Mouse (Mus musculus) neural tube, embryonic 14.5 days (tissue): ENCODE results near the gene Dusp22. TPM values are rescaled to one million over a fixed set of nuclear protein-coding genes. Genes with fewer than 3 reads are reported as not detected.

ENCODE experiments used
- ATAC-seq: fragments of 200-750 bp; cut with Nextera tagmentation; 2 replicates; pipeline ENCODE4 v1.8.0; 2017; ENCODE audit warnings: low read depth, mild to moderate bottlenecking, moderate TSS enrichment, moderate library complexity
- H3K27ac ChIP-seq: fragments of 300-500 bp; sonication (generic); 2 replicates; pipeline ENCODE4 v1.5.1; 2014; ENCODE audit warnings: low read depth, mild to moderate bottlenecking, control low read depth, low read length, moderate library complexity, mixed read lengths
- H3K27me3 ChIP-seq: fragments of 300-500 bp; sonication (generic); 2 replicates; pipeline ENCODE4 v1.6.1; 2014; ENCODE audit warnings: low read length; ENCODE audit not compliant: control insufficient read depth, insufficient read depth
- H3K36me3 ChIP-seq: fragments of 300-500 bp; sonication (generic); 2 replicates; pipeline ENCODE4 v1.6.1; 2014; ENCODE audit warnings: low read length, mixed read lengths; ENCODE audit not compliant: control insufficient read depth, insufficient read depth
- H3K4me1 ChIP-seq: fragments of 300-500 bp; sonication (generic); 2 replicates; pipeline ENCODE4 v1.6.1; 2014; ENCODE audit warnings: low read length; ENCODE audit not compliant: control insufficient read depth, insufficient read depth
- H3K4me2 ChIP-seq: fragments of 300-500 bp; sonication (generic); 2 replicates; pipeline ENCODE4 v1.6.1; 2014; ENCODE audit warnings: mild to moderate bottlenecking, low read depth, low read length, control low read depth
- H3K4me3 ChIP-seq: fragments of 300-500 bp; sonication (generic); 2 replicates; pipeline ENCODE4 v1.5.1; 2014; ENCODE audit warnings: low read depth, low read length, control low read depth, mixed read lengths
- H3K9ac ChIP-seq: fragments of 300-500 bp; sonication (generic); replicated peaks from 2 replicates; pipeline ENCODE4 v1.6.1; 2014; ENCODE audit warnings: low read depth, mild to moderate bottlenecking, control low read depth, low read length, mixed read lengths
- H3K9me3 ChIP-seq: fragments of 300-500 bp; sonication (generic); 2 replicates; pipeline ENCODE4 v1.6.1; 2016; ENCODE audit warnings: low read length; ENCODE audit not compliant: control insufficient read depth
- WGBS: fragments of 180-500 bp; shearing (Covaris S2); extraction: QIAGEN DNeasy Blood & Tissue Kit; methylation state at CpG from one replicate; pipeline ENCODE4 v1.1.7; 2014; 5-methylcytosine and 5-hydroxymethylcytosine counted together
- polyA plus RNA-seq: library from polyadenylated mRNA; unstranded; fragments of >200 nt; fragmentation: Nextera tagmentation; extraction: Ambion mirVana; gene quantifications from 2 replicates; pipeline ENCODE4 v1.2.1, GENCODE M21; 2014

Dusp22 gene
- polyA plus RNA-seq, 1 experiment from 2014 or later: 34.0 TPM

DNA sequence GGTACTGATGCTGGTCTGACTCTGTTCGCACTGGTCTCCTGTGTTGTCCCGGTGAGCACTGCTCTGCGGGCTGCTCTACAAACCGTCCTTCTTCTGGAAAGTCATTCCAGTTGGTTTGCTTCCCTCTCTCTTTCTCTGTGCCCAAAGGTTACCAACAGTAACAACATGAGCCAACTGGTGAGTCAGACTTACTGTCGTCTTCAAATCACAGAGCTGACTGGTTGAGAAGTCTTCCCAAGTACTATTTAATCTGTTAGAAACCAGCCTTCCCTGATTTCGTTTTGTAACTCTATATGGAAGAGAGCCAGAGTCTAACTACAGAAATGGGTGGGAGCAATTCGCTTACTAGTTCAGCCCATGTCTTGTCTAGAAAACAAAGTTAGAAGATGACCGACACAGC is 5.5 kb downstream of the Dusp22 start:
- Histone ChIP-seq H3K4me3 (no peak overlapping the region), H3K9ac (no peak overlapping the region), H3K4me1 (0 out of 2 replicates have a peak, but pooled peaks cover 2% of the 10 kb centered on the region), H3K4me2 (no peak overlapping the region), H3K27me3 (no peaks in the 10 kb centered on the region), H3K9me3 (no peaks in the 10 kb centered on the region), H3K27ac (no peak overlapping the region), H3K36me3 (no peaks in the 10 kb centered on the region)
- ATAC-seq: no peak
- 95% methylated on average over 8 of the region's 8 CpGs for whole genome bisulfite sequencing

DNA sequence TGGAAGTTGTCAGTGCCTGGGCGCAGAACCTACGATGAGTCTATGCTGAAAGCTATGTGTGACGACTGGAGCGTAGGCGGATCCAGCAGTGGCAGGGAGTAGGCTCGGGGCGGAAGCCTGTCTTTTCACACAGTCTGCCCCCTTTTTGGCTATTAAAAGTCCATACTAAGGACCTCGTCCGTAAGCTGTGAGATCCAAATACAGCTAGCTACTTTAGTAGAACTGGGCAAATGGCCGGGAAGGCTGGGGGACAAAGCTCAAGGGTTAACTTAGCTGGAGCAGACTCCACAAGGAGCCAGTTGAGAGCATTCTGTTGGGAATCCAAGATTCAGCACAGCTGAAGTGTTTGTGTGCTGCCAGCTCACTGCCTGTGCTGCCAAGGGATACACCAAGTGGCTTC is 6.7 kb downstream of the Dusp22 start:
- Histone ChIP-seq H3K9me3 (no peaks in the 10 kb centered on the region), H3K4me3 (no peak overlapping the region), H3K9ac (no peak overlapping the region), H3K27me3 (no peaks in the 10 kb centered on the region), H3K4me1 (no peaks in the 10 kb centered on the region), H3K36me3 (no peaks in the 10 kb centered on the region), H3K27ac (no peak overlapping the region), H3K4me2 (no peak overlapping the region)
- ATAC-seq: no peak
- 93% methylated on average over 10 of the region's 10 CpGs for WGBS

DNA sequence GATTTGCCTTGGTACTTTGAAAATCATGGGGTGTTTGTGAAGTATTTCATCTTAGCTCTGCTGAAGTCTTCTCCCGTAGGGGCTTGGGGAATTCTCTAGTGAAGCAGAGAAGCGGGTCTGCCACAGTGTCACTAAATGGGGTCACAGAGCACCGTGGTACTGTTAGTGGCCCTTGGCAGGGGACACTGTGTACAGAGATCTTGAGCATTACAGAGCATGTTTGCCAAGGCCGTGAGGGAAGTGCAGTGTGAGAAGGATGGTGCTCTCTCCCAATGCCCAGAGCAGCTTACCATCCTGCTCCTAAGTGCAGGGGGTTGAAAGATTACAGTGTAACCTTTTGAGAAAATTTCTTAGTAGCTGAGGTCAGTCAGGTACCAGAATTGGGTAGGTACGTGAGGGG is 8.5 kb downstream of the Dusp22 start:
- H3K9me3 ChIP-seq: no peaks in the 10 kb centered on the region
- WGBS: 93% methylated on average over 5 of the region's 5 CpGs
- H3K27ac ChIP-seq: no peak overlapping the region
- ATAC-seq: no peak
- H3K36me3 ChIP-seq: no peaks in the 10 kb centered on the region
- H3K4me2 ChIP-seq: no peak overlapping the region
- no peak overlapping the region for H3K9ac ChIP-seq
- no peak overlapping the region for H3K4me3 ChIP-seq
- no peaks in the 10 kb centered on the region for H3K27me3 ChIP-seq
- no peaks in the 10 kb centered on the region for H3K4me1 ChIP-seq

DNA sequence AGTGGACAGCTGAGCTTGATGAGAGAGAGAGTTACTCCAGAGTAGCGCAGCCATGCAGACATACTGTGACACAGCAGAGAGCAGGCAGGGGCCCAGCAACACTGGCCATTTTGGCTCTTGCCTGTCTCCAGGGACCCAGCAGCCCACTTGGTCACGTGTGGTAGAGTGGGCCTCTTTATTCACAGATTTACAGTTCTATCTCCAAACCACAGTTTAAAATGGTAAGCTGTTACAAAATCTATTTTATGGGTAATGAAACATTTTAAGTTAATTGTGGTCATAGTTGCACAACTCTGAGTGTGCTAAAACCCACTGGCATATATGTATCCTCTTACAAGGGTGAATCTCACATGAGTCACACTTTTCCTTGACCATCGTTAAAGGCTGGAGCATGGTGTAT is 9.5 kb downstream of the Dusp22 start:
- no peak overlapping the region for H3K27ac ChIP-seq
- no peaks in the 10 kb centered on the region for H3K36me3 ChIP-seq
- H3K27me3 ChIP-seq: no peaks in the 10 kb centered on the region
- H3K9ac ChIP-seq: no peak overlapping the region
- no peak overlapping the region for H3K4me2 ChIP-seq
- H3K9me3 ChIP-seq: no peaks in the 10 kb centered on the region
- H3K4me3 ChIP-seq: no peak overlapping the region
- no peak for ATAC-seq
- 83% methylated on average over 3 of the region's 3 CpGs for WGBS
- no peaks in the 10 kb centered on the region for H3K4me1 ChIP-seq

DNA sequence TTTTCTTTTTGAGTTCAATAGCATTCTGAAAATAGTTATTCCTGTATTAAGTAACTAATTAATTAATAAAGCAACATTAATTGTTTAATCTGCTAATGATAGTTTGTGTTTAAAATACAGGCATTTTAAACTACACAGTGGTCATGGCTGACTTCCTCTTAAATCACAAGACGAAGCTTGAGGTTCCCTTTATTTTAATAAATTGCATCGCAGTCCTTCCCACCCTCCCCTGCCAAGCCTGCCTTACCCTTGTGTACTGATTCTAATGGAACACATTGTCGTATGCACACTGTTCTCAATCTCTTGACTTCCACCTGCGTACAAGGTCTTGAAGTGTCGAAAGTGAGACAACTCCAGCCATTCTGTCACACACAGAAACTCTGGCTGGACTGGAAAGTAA is 14.1 kb downstream of the Dusp22 start:
- 94% methylated on average over 5 of the region's 5 CpGs for WGBS
- Histone ChIP-seq H3K4me2 (no peak overlapping the region), H3K4me1 (no peaks in the 10 kb centered on the region), H3K9me3 (no peaks in the 10 kb centered on the region), H3K4me3 (no peak overlapping the region), H3K36me3 (no peaks in the 10 kb centered on the region), H3K9ac (no peak overlapping the region), H3K27ac (no peak overlapping the region), H3K27me3 (no peaks in the 10 kb centered on the region)
- ATAC-seq: no peak

DNA sequence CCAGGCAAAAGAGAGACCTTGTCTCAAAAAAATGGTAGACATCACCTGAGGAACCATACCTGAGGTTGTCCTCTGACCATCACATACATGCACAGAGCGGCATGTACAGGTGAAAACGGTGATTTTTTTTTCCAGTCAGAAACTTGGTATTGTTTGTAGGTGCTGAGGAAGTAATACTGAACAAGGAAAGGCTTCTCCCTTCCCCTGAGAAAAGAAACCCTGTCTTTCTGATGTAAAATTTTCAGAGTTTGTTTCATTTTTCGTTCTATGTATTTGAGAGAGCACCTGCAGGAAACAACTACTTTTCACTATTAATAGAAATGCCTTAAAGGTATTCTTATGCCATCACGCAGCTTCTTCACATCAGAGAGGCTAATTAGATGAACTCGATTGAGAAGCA is 19.0 kb downstream of the Dusp22 start:
- H3K27me3 ChIP-seq: no peaks in the 10 kb centered on the region
- no peaks in the 10 kb centered on the region for H3K36me3 ChIP-seq
- no peaks in the 10 kb centered on the region for H3K4me1 ChIP-seq
- H3K27ac ChIP-seq: no peak overlapping the region
- 96% methylated on average over 5 of the region's 5 CpGs for WGBS
- H3K4me2 ChIP-seq: no peak overlapping the region
- no peak overlapping the region for H3K4me3 ChIP-seq
- no peaks in the 10 kb centered on the region for H3K9me3 ChIP-seq
- ATAC-seq: no peak
- H3K9ac ChIP-seq: no peak overlapping the region

DNA sequence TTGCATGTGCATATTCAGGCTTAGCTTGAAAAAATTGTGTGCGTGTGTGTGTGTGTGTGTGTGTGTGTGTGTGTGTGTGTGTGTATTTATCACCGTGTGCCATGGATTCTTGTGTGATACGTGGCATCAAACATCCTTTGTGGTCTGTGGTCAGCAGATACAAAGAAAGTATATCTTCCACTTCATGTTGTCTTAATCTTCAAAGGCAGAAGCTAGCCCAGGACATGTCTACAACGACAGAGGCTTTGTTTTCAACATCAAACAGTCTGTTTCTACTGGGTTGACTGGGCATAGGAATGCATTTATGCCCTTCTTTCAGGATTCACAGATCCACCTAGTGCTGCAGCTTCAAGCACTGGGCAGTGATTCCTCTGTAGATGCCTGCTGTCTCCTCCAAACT is 22.1 kb downstream of the Dusp22 start:
- 73% methylated on average over 4 of the region's 4 CpGs for WGBS
- H3K4me3 ChIP-seq: no peak overlapping the region
- ATAC-seq: no peak
- H3K4me2 ChIP-seq: no peak overlapping the region
- no peak overlapping the region for H3K27ac ChIP-seq
- no peaks in the 10 kb centered on the region for H3K4me1 ChIP-seq
- H3K9ac ChIP-seq: no peak overlapping the region
- H3K9me3 ChIP-seq: no peaks in the 10 kb centered on the region
- no peaks in the 10 kb centered on the region for H3K27me3 ChIP-seq
- no peaks in the 10 kb centered on the region for H3K36me3 ChIP-seq

DNA sequence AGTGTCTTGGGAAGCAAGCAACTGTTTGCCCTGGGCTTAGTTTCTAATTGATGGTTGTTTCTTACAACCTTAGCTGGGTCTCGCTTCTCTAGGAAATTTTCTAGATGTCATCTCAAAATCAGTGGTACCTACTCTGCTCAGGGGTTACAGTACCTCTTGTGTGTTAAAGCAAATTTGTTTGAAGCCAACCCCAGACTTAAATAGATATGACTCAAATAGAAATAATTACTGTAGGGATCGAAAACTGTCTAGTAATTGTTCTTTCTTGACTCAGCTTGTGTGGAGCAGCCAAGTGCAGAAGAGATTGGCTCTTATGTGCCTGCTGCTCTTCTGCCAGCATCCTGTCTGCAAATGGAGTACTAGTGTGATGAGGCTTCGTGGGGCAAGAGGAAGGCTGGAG is 22.5 kb downstream of the Dusp22 start:
- no peak overlapping the region for H3K9ac ChIP-seq
- H3K27me3 ChIP-seq: no peaks in the 10 kb centered on the region
- no peaks in the 10 kb centered on the region for H3K9me3 ChIP-seq
- H3K4me3 ChIP-seq: no peak overlapping the region
- H3K4me2 ChIP-seq: no peak overlapping the region
- no peak overlapping the region for H3K27ac ChIP-seq
- H3K36me3 ChIP-seq: no peaks in the 10 kb centered on the region
- H3K4me1 ChIP-seq: no peaks in the 10 kb centered on the region
- WGBS: 90% methylated on average over 3 of the region's 3 CpGs
- no peak for ATAC-seq

DNA sequence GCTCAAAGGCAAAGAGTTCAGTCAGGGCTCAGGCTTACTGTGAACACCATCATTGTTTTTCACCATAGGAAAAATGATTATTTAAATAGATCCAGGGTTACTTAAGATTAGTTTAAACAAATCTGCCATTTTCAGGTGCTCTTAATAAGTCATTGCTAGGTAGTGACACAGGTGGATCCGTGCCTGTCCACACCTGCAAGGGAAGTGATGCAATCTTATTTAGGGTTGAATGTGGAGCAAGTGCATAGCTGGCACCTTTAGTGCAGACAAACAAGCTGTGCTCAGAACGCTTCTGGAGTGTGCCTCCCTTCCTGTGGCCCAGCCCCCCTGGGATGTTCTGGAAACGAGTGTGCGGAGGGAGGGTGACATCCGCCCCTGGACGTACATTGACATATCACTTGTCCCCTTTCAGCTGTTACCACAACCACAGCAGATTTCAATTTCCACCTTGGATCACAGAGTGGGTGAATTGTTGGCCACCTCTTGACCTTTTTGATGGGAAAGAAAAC is 24.9 kb downstream of the Dusp22 start:
- Histone ChIP-seq H3K9me3 (no peaks in the 10 kb centered on the region), H3K4me1 (no peaks in the 10 kb centered on the region), H3K9ac (no peak overlapping the region), H3K27ac (no peak overlapping the region), H3K36me3 (no peaks in the 10 kb centered on the region), H3K4me3 (no peak overlapping the region), H3K27me3 (no peaks in the 10 kb centered on the region), H3K4me2 (no peak overlapping the region)
- WGBS: 61% methylated on average over 6 of the region's 6 CpGs
- no peak for ATAC-seq

DNA sequence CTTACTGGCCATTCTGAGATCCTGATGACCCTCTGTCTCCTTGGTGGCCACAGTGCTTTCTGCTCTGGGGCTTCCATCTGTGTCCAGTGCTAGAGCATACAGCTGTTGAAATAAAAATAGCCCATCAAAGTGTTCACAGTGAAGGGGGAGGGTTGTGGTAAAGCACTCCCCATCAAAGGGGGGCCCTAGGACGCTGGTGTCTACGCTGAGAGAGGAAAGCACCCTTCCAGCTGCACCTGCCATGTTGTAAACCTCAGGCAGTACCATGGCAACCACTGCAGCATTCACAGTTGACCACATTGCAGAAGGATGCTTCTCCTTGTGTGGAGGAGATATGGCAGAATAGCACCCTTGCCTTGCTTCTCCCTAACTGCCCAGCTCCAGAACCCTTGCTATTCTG is 26.2 kb downstream of the Dusp22 start:
- no peak for ATAC-seq
- H3K36me3 ChIP-seq: no peaks in the 10 kb centered on the region
- whole genome bisulfite sequencing: 72% methylated on average over 2 of the region's 2 CpGs
- H3K27ac ChIP-seq: no peak overlapping the region
- H3K9me3 ChIP-seq: no peaks in the 10 kb centered on the region
- H3K27me3 ChIP-seq: no peaks in the 10 kb centered on the region
- no peak overlapping the region for H3K4me3 ChIP-seq
- no peak overlapping the region for H3K9ac ChIP-seq
- H3K4me1 ChIP-seq: no peaks in the 10 kb centered on the region
- no peak overlapping the region for H3K4me2 ChIP-seq
